Mouse (Mus musculus) kidney, postnatal 0 days (tissue): ENCODE measurements around the gene Rab28. TPM values are rescaled to one million over a fixed set of nuclear protein-coding genes. Genes with fewer than 3 reads are reported as not detected.

Experiments
- ATAC-seq: fragments of 200-750 bp; cut with Nextera tagmentation; replicated peaks from 2 replicates; pipeline ENCODE4 v1.8.0; 2017; ENCODE audit warnings: low read depth, moderate number of reproducible peaks, moderate TSS enrichment, moderate library complexity; ENCODE audit not compliant: low FRiP score
- DNase-seq: peaks from one replicate; pipeline ENCODE4 v3.0.0-alpha.2; 2016; ENCODE audit warnings: low spot score
- H3K27ac ChIP-seq: fragments of 300-500 bp; sonication (generic); 2 replicates; pipeline ENCODE4 v1.5.1; 2014; ENCODE audit warnings: mild to moderate bottlenecking
- H3K27me3 ChIP-seq: fragments of 300-500 bp; sonication (generic); 2 replicates; pipeline ENCODE4 v1.6.1; 2014; ENCODE audit warnings: low read length, mixed read lengths; ENCODE audit not compliant: insufficient read depth
- H3K36me3 ChIP-seq: fragments of 300-500 bp; sonication (generic); 2 replicates; pipeline ENCODE4 v1.6.1; 2014; ENCODE audit warnings: low read length, mixed read lengths; ENCODE audit not compliant: insufficient read depth
- H3K4me1 ChIP-seq: fragments of 300-500 bp; sonication (generic); replicated peaks from 2 replicates; pipeline ENCODE4 v1.6.1; 2014; ENCODE audit warnings: antibody characterized with exemption, low read length, mixed read lengths; ENCODE audit not compliant: insufficient read depth
- H3K4me2 ChIP-seq: fragments of 300-500 bp; sonication (generic); 2 replicates; pipeline ENCODE4 v1.6.1; 2014; ENCODE audit warnings: mild to moderate bottlenecking, low read length, moderate library complexity, mixed read lengths
- H3K4me3 ChIP-seq: fragments of 300-500 bp; sonication (generic); replicated peaks from 2 replicates; pipeline ENCODE4 v1.5.1; 2014; ENCODE audit warnings: low read depth, low read length
- H3K9ac ChIP-seq: fragments of 300-500 bp; sonication (generic); 2 replicates; pipeline ENCODE4 v1.6.1; 2014; ENCODE audit warnings: low read depth, low read length
- H3K9me3 ChIP-seq: fragments of 300-500 bp; sonication (generic); replicated peaks from 2 replicates; pipeline ENCODE4 v1.6.1; 2016; ENCODE audit warnings: low read length, inconsistent platforms, mixed read lengths
- CTCF ChIP-seq: IDR thresholded peaks from 2 replicates; pipeline ENCODE4 v1.5.1; 2016; ENCODE audit warnings: antibody characterized with exemption, low read depth, mild to moderate bottlenecking, moderate library complexity
- WGBS: fragments of 180-500 bp; shearing (Covaris S2); extraction: QIAGEN DNeasy Blood & Tissue Kit; methylation state at CpG from one replicate; pipeline ENCODE4 v1.1.7; 2014; 5-methylcytosine and 5-hydroxymethylcytosine counted together
- polyA plus RNA-seq: library from polyadenylated mRNA; unstranded; fragments of >200 nt; fragmentation: Nextera tagmentation; extraction: Ambion mirVana; gene quantifications from 2 replicates; pipeline ENCODE4 v1.2.1, GENCODE M21; 2015

The Rab28 gene
- 61.5 and 65.7 TPM in 2 replicates for polyA plus RNA-seq

DNA sequence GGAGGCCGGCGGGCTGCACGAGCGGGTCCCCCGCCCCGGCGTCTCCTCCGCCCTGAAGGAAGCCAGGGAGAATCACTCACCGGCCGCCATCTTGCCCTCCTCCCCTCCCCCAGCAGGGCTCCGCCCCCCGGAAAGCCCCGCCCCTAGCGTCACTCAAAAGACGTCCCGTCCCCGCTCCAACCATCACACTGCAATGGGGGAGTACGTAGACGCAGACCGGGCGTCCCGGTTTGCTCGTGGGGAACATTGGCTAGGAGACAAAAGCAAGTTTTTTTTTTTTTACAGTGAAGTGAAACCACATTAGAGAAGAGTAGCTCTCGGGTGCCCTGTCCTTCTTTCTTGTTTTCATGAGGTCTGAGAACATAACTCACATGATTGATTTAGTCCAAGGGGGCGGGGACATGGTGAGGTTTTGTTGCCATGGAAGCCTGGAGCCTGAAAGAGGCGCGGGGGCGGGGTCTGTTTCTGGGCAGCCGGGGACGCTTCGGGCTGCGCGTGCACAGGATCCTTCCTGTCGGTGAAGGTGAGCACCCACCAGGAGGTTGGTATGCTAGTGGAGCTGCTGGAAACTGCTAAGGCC lies at the start of gene Rab28:
Gene Rab28, minus strand, starts transcription at position 107 of the 580 bp plus-strand sequence.
- no peak for TF ChIP-seq CTCF
- peak; percentile 99 for DNase-seq

DNA sequence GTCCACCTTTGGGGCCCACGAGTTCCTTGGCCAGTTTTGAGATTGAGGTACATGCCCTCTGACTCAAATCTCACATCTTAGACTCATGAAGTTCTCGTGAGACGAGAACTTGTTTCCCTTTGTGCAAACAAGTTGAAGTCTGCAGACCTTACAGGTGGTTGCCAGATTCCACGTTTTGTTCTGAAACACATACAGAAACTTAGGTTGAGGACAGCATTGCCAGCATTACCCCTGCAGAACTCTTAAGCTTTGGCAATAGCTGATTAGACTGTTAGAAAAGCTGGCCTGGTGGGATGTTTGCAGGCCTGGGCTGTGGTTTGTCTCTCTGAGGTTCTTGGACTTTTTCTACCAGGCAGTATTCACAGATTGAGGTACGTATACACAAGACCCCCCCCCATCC lies 49.4 kb upstream of the Rab28 start:
- Histone ChIP-seq H3K36me3 (no peaks in the 10 kb centered on the region), H3K27ac (no peak overlapping the region), H3K4me2 (no peak overlapping the region), H3K27me3 (peaks cover 94% of the 10 kb centered on the region), H3K4me1 (peaks cover 2% of the 10 kb centered on the region; the same call in 1 of the 2 replicates), H3K9ac (no peak overlapping the region), H3K9me3 (no peaks in the 10 kb centered on the region; the same call in 1 of the 2 replicates), H3K4me3 (no peak overlapping the region)
- 3% methylated on average over 5 of the region's 5 CpGs for WGBS
- no peak for TF ChIP-seq CTCF
- ATAC-seq (no peak), DNase-seq (no peak)

More for the DNA sequence above, at the start of gene Rab28:
- H3K27me3 ChIP-seq = no peaks in the 10 kb centered on the region
- WGBS = under 1% methylated on average over 34 of the region's 34 CpGs
- peak within 1 kb of the TSS; percentile 90 for H3K27ac ChIP-seq
- no peaks in the 10 kb centered on the region for H3K9me3 ChIP-seq
- H3K9ac ChIP-seq = peak within 1 kb of the TSS; percentile 87
- H3K4me2 ChIP-seq = peak within 1 kb of the TSS; percentile 95
- H3K4me1 ChIP-seq = 0 out of 2 replicates have a peak, but pooled peaks cover 3% of the 10 kb centered on the region
- H3K36me3 ChIP-seq = no peaks in the 10 kb centered on the region
- peak; percentile 98 for ATAC-seq
- H3K4me3 ChIP-seq = peak within 1 kb of the TSS; percentile 99

DNA sequence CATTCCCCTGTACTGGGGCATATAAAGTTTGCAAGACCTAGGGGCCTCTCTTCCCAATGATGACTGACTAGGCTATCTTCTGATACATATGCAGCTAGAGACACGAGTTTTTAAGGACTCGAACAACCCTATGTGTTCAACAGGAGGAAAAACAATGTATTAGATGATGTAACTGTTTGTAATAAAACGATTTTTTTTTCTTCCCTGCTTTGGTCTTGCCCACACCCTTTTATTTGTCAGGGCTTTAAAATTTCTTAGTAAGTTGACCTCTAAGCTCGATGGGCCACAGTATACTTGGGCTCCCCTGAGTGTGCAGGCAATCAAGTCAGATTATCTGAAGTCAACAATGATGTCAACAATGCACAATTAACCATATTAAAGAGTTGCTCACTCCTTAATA lies 48.4 kb upstream of the Rab28 start:
- Histone ChIP-seq H3K4me3 (no peak overlapping the region), H3K4me1 (peaks cover 2% of the 10 kb centered on the region; the same call in 1 of the 2 replicates), H3K9ac (no peak overlapping the region), H3K27me3 (peaks cover 93% of the 10 kb centered on the region), H3K27ac (no peak overlapping the region), H3K36me3 (no peaks in the 10 kb centered on the region), H3K9me3 (no peaks in the 10 kb centered on the region; the same call in 1 of the 2 replicates), H3K4me2 (no peak overlapping the region)
- no peak for DNase-seq
- 6% methylated on average over 4 of the region's 4 CpGs for WGBS
- ATAC-seq = no peak
- TF ChIP-seq CTCF = no peak

DNA sequence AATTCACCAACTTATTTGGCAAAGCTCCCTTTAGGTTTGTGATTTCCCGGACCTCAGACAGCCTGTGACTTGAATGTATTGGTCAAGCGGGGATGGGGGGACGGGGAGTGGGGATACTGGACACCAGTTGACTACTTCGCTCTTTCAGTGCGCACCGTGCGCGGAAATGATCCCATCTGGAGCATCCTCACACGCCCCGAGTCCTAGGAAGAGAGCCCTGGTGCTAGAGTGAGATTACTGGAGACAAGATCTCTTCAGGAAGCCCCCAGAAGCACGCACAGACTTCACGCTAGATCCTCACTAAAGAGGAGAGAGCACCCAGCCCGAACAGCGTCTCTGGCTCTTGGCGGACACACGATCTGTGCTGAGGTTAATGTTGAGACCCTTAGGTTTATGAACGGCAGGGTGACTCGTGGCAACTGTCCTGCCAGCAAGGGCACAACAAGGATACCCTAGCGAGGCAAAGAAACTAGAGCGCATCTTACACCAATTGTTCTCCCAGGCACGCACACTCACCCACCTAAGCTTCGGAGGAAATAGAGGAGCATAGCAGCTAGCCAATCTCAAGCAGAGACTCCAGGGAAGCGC lies 47.5 kb upstream of the Rab28 start:
- WGBS = 1% methylated on average over 23 of the region's 23 CpGs
- Histone ChIP-seq H3K27ac (no peak overlapping the region), H3K9me3 (no peaks in the 10 kb centered on the region; the same call in 1 of the 2 replicates), H3K9ac (no peak overlapping the region), H3K4me1 (0 out of 2 replicates have a peak, but pooled peaks cover 2% of the 10 kb centered on the region), H3K4me2 (no peak overlapping the region), H3K36me3 (no peaks in the 10 kb centered on the region), H3K27me3 (peaks cover 93% of the 10 kb centered on the region), H3K4me3 (no peak overlapping the region)
- no peak for TF ChIP-seq CTCF
- no peak for ATAC-seq
- DNase-seq = no peak

DNA sequence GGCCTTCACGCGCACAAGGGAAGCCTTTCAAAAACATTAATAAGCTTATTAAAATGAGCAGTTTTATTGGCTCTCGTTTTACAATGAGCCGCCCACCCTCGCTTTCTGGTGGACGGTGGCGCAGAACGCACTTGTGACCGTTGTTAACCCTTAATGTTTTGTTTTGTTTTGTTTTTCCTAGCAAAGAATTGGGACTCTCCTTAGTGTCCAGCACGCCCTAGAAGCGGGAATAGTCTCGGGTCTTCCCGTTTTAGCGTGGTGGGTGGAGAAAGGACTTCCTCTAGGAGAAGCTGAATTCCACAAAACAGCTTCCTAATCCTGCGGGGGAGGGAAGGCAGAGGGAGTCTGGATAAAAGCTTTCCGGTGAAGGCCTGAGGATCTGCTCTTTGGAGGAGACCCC lies 46.9 kb upstream of the Rab28 start:
- 1% methylated on average over 16 of the region's 16 CpGs for WGBS
- no peak for TF ChIP-seq CTCF
- no peak for DNase-seq
- Histone ChIP-seq H3K4me3 (peak overlapping the region; percentile 13; the same call in 1 of the 2 replicates), H3K27ac (no peak overlapping the region), H3K9me3 (no peaks in the 10 kb centered on the region; the same call in 1 of the 2 replicates), H3K4me2 (peak overlapping the region; percentile 32; the same call in 1 of the 2 replicates), H3K27me3 (peaks cover 93% of the 10 kb centered on the region), H3K36me3 (no peaks in the 10 kb centered on the region), H3K9ac (no peak overlapping the region), H3K4me1 (0 out of 2 replicates have a peak, but pooled peaks cover 2% of the 10 kb centered on the region)
- no peak for ATAC-seq

DNA sequence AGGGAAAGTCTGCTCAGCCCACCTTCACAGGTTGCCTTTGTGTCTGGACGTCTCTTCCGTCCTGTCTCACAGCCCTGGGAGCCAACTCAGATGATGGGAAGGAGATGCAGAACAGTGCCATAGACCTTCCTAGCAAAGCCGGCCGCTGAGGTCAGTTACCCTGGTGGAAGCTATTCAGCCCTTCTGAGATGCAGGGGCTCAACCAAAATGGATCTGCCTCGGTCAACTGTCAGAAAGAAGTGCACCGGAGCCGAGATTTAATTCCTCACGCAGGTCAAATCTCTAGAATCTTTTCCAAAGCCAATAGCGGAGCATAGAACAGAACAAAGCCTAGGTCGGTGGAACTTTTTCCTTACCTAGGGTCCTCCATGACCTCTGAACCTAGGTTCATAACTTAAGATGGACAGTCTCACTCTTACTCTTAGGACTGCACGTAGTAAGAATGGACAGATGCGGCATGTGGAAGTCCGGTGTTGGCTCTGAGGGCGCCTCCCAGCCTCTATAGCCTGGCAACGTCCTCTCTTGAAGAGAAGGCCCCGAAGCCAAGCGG lies 46.3 kb upstream of the Rab28 start:
- Histone ChIP-seq H3K4me3 (peak overlapping the region; percentile 13; the same call in 1 of the 2 replicates), H3K4me1 (0 out of 2 replicates have a peak, but pooled peaks cover 2% of the 10 kb centered on the region), H3K4me2 (0 out of 2 replicates have a peak overlapping the region, but pooled peaks have one; percentile 32), H3K36me3 (no peaks in the 10 kb centered on the region), H3K9ac (no peak overlapping the region), H3K27ac (no peak overlapping the region), H3K9me3 (no peaks in the 10 kb centered on the region; the same call in 1 of the 2 replicates), H3K27me3 (peaks cover 95% of the 10 kb centered on the region)
- no peak for ATAC-seq
- WGBS = under 1% methylated on average over 17 of the region's 17 CpGs
- DNase-seq = no peak
- TF ChIP-seq CTCF = no peak
